Mouse (Mus musculus) midbrain, postnatal 0 days (tissue): Measurements from ENCODE around the gene Cradd. TPM values are rescaled to one million over a fixed set of nuclear protein-coding genes. Genes with fewer than 3 reads are reported as not detected.
A peak's percentile ranks its signal among the peaks of the same experiment; 100 is the strongest.

Experiments used
- ATAC-seq: fragments of 200-750 bp; cut with Nextera tagmentation; 2 replicates; pipeline ENCODE4 v1.8.0; 2017; ENCODE audit warnings: moderate number of reproducible peaks, mild to moderate bottlenecking, moderate TSS enrichment, moderate library complexity; ENCODE audit not compliant: low FRiP score
- DNase-seq: peaks from one replicate; pipeline ENCODE4 v3.0.0-alpha.2; 2015; ENCODE audit warnings: low spot score
- H3K27ac ChIP-seq: fragments of 300-500 bp; sonication (generic); 2 replicates; pipeline ENCODE4 v1.5.1; 2014; ENCODE audit warnings: low read depth, mild to moderate bottlenecking, low read length, mixed read lengths
- H3K27me3 ChIP-seq: fragments of 300-500 bp; sonication (generic); 2 replicates; pipeline ENCODE4 v1.6.1; 2014; ENCODE audit warnings: low read length, control low read depth, mixed read lengths; ENCODE audit not compliant: insufficient read depth
- H3K36me3 ChIP-seq: fragments of 300-500 bp; sonication (generic); 2 replicates; pipeline ENCODE4 v1.6.1; 2014; ENCODE audit warnings: low read length, control low read depth, mixed read lengths; ENCODE audit not compliant: insufficient read depth
- H3K4me1 ChIP-seq: fragments of 300-500 bp; sonication (generic); 2 replicates; pipeline ENCODE4 v1.6.1; 2014; ENCODE audit warnings: mild to moderate bottlenecking, control low read depth, antibody characterized with exemption, low read length, mixed read lengths; ENCODE audit not compliant: insufficient read depth
- H3K4me2 ChIP-seq: fragments of 300-500 bp; sonication (generic); 2 replicates; pipeline ENCODE4 v1.6.1; 2014; ENCODE audit warnings: low read depth, mild to moderate bottlenecking, low read length, mixed read lengths; ENCODE audit not compliant: poor library complexity, severe bottlenecking
- H3K4me3 ChIP-seq: fragments of 300-500 bp; sonication (generic); 2 replicates; pipeline ENCODE4 v1.5.1; 2014; ENCODE audit warnings: low read depth, mild to moderate bottlenecking, low read length, moderate library complexity
- H3K9ac ChIP-seq: fragments of 300-500 bp; sonication (generic); replicated peaks from 2 replicates; pipeline ENCODE4 v1.6.1; 2014; ENCODE audit warnings: mild to moderate bottlenecking, low read length, moderate library complexity, mixed read lengths; ENCODE audit not compliant: poor library complexity, severe bottlenecking
- H3K9me3 ChIP-seq: fragments of 300-500 bp; sonication (generic); 2 replicates; pipeline ENCODE4 v1.6.1; 2016; ENCODE audit warnings: low read length, control low read depth
- CTCF ChIP-seq: IDR thresholded peaks from 2 replicates; pipeline ENCODE4 v1.5.1; 2016; ENCODE audit warnings: antibody characterized with exemption, mild to moderate bottlenecking
- WGBS: fragments of 180-500 bp; shearing (Covaris S2); extraction: QIAGEN DNeasy Blood & Tissue Kit; methylation state at CpG from one replicate; pipeline ENCODE4 v1.1.7; 2014; 5-methylcytosine and 5-hydroxymethylcytosine counted together
- polyA plus RNA-seq: library from polyadenylated mRNA; unstranded; fragments of >200 nt; fragmentation: Nextera tagmentation; extraction: Ambion mirVana; gene quantifications from 2 replicates; pipeline ENCODE4 v1.2.1, GENCODE M21; 2015
- total RNA-seq: library from RNA; depleted of rRNA; stranded (reverse); fragments of >200 nt; gene quantifications from 2 replicates; pipeline ENCODE4 v1.2.3, GENCODE M21; 2014

Gene Cradd
- total and polyA plus RNA-seq, 2 experiments from 2014 or later: 8.2 to 9.2 TPM

DNA sequence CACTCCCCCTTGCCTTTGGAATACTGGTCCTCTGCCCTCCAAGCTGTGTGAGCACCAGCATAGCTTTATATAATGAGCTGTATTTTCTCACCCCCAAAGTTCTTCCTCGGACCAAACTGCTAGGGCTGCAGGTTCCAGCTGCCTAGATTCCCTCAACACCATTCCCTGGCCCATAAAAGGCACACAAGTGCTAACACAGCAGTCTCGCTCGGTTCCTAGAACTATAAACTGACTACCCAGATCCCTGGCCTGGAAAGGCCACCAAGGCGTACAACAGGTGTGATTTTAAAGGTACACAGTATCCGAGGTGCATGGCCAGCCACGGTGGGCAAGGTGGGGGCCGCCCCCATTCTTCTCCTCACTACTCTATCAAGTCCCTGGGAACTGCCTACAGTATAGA is 54.8 kb downstream of the Cradd start:
- Histone ChIP-seq H3K4me2 (no peak overlapping the region), H3K9ac (no peak overlapping the region), H3K27ac (no peak overlapping the region), H3K9me3 (no peaks in the 10 kb centered on the region), H3K4me3 (no peak overlapping the region), H3K36me3 (no peaks in the 10 kb centered on the region), H3K4me1 (no peaks in the 10 kb centered on the region), H3K27me3 (0 out of 2 replicates have a peak, but pooled peaks cover 7% of the 10 kb centered on the region)
- DNase-seq (no peak), ATAC-seq (no peak)
- TF ChIP-seq CTCF: no peak
- WGBS: 92% methylated on average over 7 of the region's 7 CpGs

- Histone ChIP-seq H3K27ac (no peak overlapping the region), H3K4me2 (no peak overlapping the region), H3K36me3 (no peaks in the 10 kb centered on the region), H3K27me3 (peaks cover 7% of the 10 kb centered on the region; the same call in 1 of the 2 replicates), H3K9me3 (no peaks in the 10 kb centered on the region), H3K4me1 (no peaks in the 10 kb centered on the region), H3K9ac (no peak overlapping the region), H3K4me3 (no peak overlapping the region)
- DNase-seq (no peak), ATAC-seq (no peak)
- WGBS: 89% methylated on average over 5 of the region's 5 CpGs
- no peak for TF ChIP-seq CTCF
Measured at GRCm38 (mm10) chr10:95268366-95268765, 55.6 kb downstream of the Cradd start.

DNA sequence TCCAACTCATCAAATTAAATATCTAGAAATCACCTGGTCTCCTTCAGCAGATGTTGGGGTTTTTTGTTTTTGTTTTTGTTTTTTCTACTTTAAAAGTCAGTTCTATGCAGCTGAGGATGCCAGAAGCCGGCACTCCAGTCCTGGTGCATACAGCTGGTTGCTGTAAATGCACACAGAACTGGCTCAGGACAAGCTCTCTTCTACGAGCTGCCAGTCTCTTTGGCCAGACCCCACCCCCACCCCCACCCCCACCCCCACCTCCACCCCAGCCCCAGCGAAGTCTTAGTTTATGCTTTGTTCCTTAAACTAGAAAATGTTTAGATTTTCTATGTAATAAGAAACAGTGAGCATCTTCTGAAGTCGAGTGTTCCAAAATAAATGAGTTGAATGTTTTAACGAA is 57.0 kb downstream of the Cradd start:
- Histone ChIP-seq H3K9ac (no peak overlapping the region), H3K9me3 (no peaks in the 10 kb centered on the region), H3K27ac (no peak overlapping the region), H3K4me3 (no peak overlapping the region), H3K4me1 (no peaks in the 10 kb centered on the region), H3K4me2 (no peak overlapping the region), H3K36me3 (no peaks in the 10 kb centered on the region), H3K27me3 (peaks cover 12% of the 10 kb centered on the region; the same call in 1 of the 2 replicates)
- no peak for TF ChIP-seq CTCF
- 54% methylated on average over 5 of the region's 5 CpGs for WGBS
- ATAC-seq (no peak), DNase-seq (no peak)

DNA sequence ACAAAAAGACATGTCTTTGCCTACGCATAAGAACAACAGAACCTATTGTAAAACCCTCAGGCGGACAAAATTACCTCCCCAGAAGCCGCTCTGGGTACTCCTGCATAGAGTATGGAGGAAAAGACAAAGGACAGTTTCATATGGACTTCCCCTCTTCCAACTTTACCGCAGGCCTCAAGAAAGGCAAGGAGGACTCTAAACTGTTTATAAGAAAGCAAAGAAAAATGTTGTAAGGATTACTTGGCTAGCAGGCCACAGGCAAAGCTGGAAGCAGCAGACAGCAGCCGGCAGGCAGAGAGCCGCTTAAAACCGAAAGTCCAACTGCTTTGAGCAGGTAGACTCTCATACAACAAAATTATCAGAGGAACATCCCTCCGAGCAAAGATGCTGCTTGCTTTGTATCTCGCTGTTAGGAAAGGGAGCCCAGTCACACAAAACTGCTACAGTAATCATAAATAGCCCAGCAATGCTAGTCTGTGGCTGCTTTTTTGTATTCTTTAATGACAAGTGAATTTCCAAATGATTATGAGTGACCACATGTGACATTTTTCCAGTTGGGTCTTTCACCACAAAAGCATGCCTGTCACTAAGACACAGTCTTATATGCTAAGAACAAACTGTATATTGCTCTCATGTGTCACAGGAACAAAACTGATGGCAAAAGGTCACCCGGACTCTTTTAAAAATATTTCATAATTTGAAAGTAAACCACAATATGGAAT is 57.7 kb downstream of the Cradd start:
- DNase-seq: no peak

GRCm38 (mm10) chr10:95265576-95265975 is 58.4 kb downstream of the Cradd start:
- WGBS: 78% methylated on average over 4 of the region's 4 CpGs
- no peaks in the 10 kb centered on the region for H3K9me3 ChIP-seq
- no peaks in the 10 kb centered on the region for H3K36me3 ChIP-seq
- H3K4me2 ChIP-seq: no peak overlapping the region
- H3K27me3 ChIP-seq: peaks cover 12% of the 10 kb centered on the region; the same call in 1 of the 2 replicates
- ATAC-seq (no peak), DNase-seq (no peak)
- H3K9ac ChIP-seq: no peak overlapping the region
- no peak overlapping the region for H3K27ac ChIP-seq
- no peak for TF ChIP-seq CTCF
- H3K4me3 ChIP-seq: no peak overlapping the region
- H3K4me1 ChIP-seq: no peaks in the 10 kb centered on the region

More for the DNA sequence above, 57.7 kb downstream of the Cradd start:
- H3K9me3 ChIP-seq: no peaks in the 10 kb centered on the region
- ATAC-seq: no peak
- H3K4me2 ChIP-seq: no peak overlapping the region
- no peak overlapping the region for H3K27ac ChIP-seq
- peaks cover 12% of the 10 kb centered on the region; the same call in 1 of the 2 replicates for H3K27me3 ChIP-seq
- no peaks in the 10 kb centered on the region for H3K4me1 ChIP-seq
- H3K9ac ChIP-seq: no peak overlapping the region
- H3K4me3 ChIP-seq: no peak overlapping the region
- no peak for TF ChIP-seq CTCF
- WGBS: 64% methylated on average over 10 of the region's 10 CpGs
- H3K36me3 ChIP-seq: no peaks in the 10 kb centered on the region

DNA sequence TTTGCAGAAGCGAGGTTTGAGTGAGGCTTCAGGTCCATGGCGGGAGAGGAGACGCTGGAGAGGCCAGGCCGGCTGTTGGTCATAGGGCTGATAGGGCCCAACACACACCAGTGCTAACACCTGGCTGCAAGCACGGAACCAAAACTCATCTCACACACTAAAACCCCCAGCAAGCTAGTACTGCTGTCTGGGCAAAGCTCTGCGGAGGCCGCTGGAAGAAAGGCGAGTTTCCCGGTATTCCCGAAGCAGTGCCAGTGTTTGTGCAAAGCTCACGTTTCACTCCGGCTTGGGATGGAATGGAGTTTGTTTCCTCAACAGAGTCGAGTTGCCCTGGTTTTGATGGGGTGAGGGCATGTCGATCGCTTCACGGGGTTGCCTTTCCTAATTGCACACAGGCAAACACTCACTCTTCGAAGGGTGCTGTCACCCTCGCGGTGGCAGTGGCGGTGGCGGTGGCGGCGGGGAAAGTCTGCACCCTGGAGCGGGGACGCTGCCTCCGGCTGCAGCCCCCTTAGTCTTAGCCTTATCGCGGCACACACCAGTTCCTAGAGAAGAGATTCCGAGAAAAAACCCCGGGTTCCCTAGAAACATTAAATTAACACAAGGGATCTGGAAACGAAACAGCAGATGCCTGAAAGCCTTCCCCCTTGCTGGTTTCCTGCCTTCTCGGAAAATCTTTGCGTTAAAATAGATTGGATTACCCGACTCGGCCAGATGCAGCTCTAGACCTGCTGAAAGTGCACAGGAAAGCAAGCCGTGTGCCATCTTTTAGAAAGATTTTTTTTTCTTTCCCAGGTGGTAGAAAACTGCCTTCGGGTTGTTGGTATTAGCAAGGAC is 59.2 kb downstream of the Cradd start:
- WGBS: 10% methylated on average over 37 of the region's 37 CpGs
- no peak for ATAC-seq
- H3K4me3 ChIP-seq: peak overlapping the region; percentile 34
- TF ChIP-seq CTCF: no peak
- DNase-seq: peak; percentile 37
- H3K27ac ChIP-seq: no peak overlapping the region
- H3K4me1 ChIP-seq: no peaks in the 10 kb centered on the region
- H3K9me3 ChIP-seq: no peaks in the 10 kb centered on the region
- H3K9ac ChIP-seq: peak overlapping the region; percentile 51
- peak overlapping the region; percentile 74 for H3K4me2 ChIP-seq
- peaks cover 12% of the 10 kb centered on the region; the same call in 1 of the 2 replicates for H3K27me3 ChIP-seq
- H3K36me3 ChIP-seq: no peaks in the 10 kb centered on the region
